Mouse (Mus musculus) spleen, postnatal 10 days (tissue): Measurements from ENCODE around the gene Zbed4.
"Not testable (repeated sequence)": the region's sequence is repeated elsewhere in the genome, so short reads cannot be mapped to it uniquely, and the experiment has no call there.

Experiments used
- DNase-seq, 2 experiments: peaks; one replicate each; pipeline ENCODE4 v3.0.0; 2021 to 2022; ENCODE audit warnings: low spot score in 2 of 2

Zbed4 gene

GRCm38 (mm10) chr15:88751564-88752402 is at the start of gene Zbed4:
Zbed4 (plus strand) TSS chr15:88751660.
- DNase-seq = peak; percentile 66 to 73

GRCm38 (mm10) chr15:88702501-88702900 is 49.0 kb upstream of the Zbed4 start:
- DNase-seq = no peak

GRCm38 (mm10) chr15:88704284-88704683 is 47.2 kb upstream of the Zbed4 start:
- no peak for DNase-seq

GRCm38 (mm10) chr15:88706320-88706719 is 45.1 kb upstream of the Zbed4 start:
- DNase-seq = no peak

- DNase-seq = not testable (repeated sequence)
These were observed 44.5 kb upstream of the Zbed4 start for GRCm38 (mm10) chr15:88706987-88707386.

- no peak for DNase-seq
These were observed 43.3 kb upstream of the Zbed4 start for GRCm38 (mm10) chr15:88708204-88708603.

- no peak for DNase-seq
These were observed 42.6 kb upstream of the Zbed4 start for GRCm38 (mm10) chr15:88708657-88709511.

GRCm38 (mm10) chr15:88709878-88710277 is 41.6 kb upstream of the Zbed4 start:
- DNase-seq = no peak

GRCm38 (mm10) chr15:88712501-88712900 is 39.0 kb upstream of the Zbed4 start:
- DNase-seq = no peak

GRCm38 (mm10) chr15:88714021-88714589 is 37.4 kb upstream of the Zbed4 start:
- no peak for DNase-seq

- peak; percentile 29 to 51 for DNase-seq
These were observed 35.1 kb upstream of the Zbed4 start for GRCm38 (mm10) chr15:88716350-88716749.

- no peak for DNase-seq
These were observed 34.2 kb upstream of the Zbed4 start for GRCm38 (mm10) chr15:88717239-88717638.

- no peak for DNase-seq
These were observed 28.3 kb upstream of the Zbed4 start for GRCm38 (mm10) chr15:88723205-88723604.

GRCm38 (mm10) chr15:88724311-88724710 is 27.1 kb upstream of the Zbed4 start:
- no peak for DNase-seq

- no peak for DNase-seq
These were observed 26.4 kb upstream of the Zbed4 start for GRCm38 (mm10) chr15:88725036-88725435.

GRCm38 (mm10) chr15:88727204-88727603 is 24.3 kb upstream of the Zbed4 start:
- DNase-seq = no peak

GRCm38 (mm10) chr15:88730717-88731116 is 20.7 kb upstream of the Zbed4 start:
- no peak for DNase-seq

GRCm38 (mm10) chr15:88732405-88733020 is 18.9 kb upstream of the Zbed4 start:
- DNase-seq = peak in 1 of 2 experiments; percentile 21

GRCm38 (mm10) chr15:88733041-88733751 is 18.3 kb upstream of the Zbed4 start:
- DNase-seq = peak; percentile 72 to 77

- DNase-seq = peak; percentile 72 to 85
These were observed 17.5 kb upstream of the Zbed4 start, which contains the start of gene Brd1 for GRCm38 (mm10) chr15:88733834-88734571. Brd1 (minus strand) TSS chr15:88734233.
